Mouse (Mus musculus) heart, embryonic 12.5 days (tissue): Measurements from ENCODE around the gene Pold1. TPM values are rescaled to one million over a fixed set of nuclear protein-coding genes. Genes with fewer than 3 reads are reported as not detected.
A peak's percentile ranks its signal among the peaks of the same experiment; 100 is the strongest.

ENCODE experiments used
- ATAC-seq: fragments of 200-750 bp; cut with Nextera tagmentation; 2 replicates; pipeline ENCODE4 v1.8.0; 2017; ENCODE audit warnings: moderate TSS enrichment, moderate library complexity; ENCODE audit not compliant: insufficient number of reproducible peaks, low FRiP score
- H3K27ac ChIP-seq: fragments of 300-500 bp; sonication (generic); 2 replicates; pipeline ENCODE4 v1.5.1; 2016; ENCODE audit warnings: mild to moderate bottlenecking, moderate library complexity; ENCODE audit not compliant: poor library complexity, severe bottlenecking
- H3K27me3 ChIP-seq: fragments of 300-500 bp; sonication (generic); replicated peaks from 2 replicates; pipeline ENCODE4 v1.6.1; 2016; ENCODE audit warnings: mild to moderate bottlenecking, moderate library complexity
- H3K36me3 ChIP-seq: fragments of 300-500 bp; sonication (generic); 2 replicates; pipeline ENCODE4 v1.6.1; 2016; ENCODE audit warnings: mild to moderate bottlenecking, moderate library complexity
- H3K4me1 ChIP-seq: fragments of 300-500 bp; sonication (generic); replicated peaks from 2 replicates; pipeline ENCODE4 v1.6.1; 2016; ENCODE audit warnings: mild to moderate bottlenecking
- H3K4me2 ChIP-seq: fragments of 300-500 bp; sonication (generic); 2 replicates; pipeline ENCODE4 v1.6.1; 2016; ENCODE audit warnings: mild to moderate bottlenecking, moderate library complexity
- H3K4me3 ChIP-seq: fragments of 300-500 bp; sonication (generic); 2 replicates; pipeline ENCODE4 v1.5.1; 2016; ENCODE audit warnings: mild to moderate bottlenecking
- H3K9ac ChIP-seq: fragments of 300-500 bp; sonication (generic); 2 replicates; pipeline ENCODE4 v1.6.1; 2016; ENCODE audit warnings: mild to moderate bottlenecking, moderate library complexity
- H3K9me3 ChIP-seq: fragments of 300-500 bp; sonication (generic); replicated peaks from 2 replicates; pipeline ENCODE4 v1.6.1; 2016; ENCODE audit warnings: mild to moderate bottlenecking, moderate library complexity
- WGBS: fragments of 180-500 bp; shearing (Covaris S2); methylation state at CpG from one replicate; pipeline ENCODE4 v1.1.7; 2016; 5-methylcytosine and 5-hydroxymethylcytosine counted together
- polyA plus RNA-seq: library from polyadenylated mRNA; unstranded; fragments of >200 nt; fragmentation: Nextera tagmentation; extraction: Ambion mirVana; gene quantifications from 2 replicates; pipeline ENCODE4 v1.2.1, GENCODE M21; 2016

Pold1 gene
- 63.1 and 68.1 TPM in 2 replicates for polyA plus RNA-seq

- WGBS: under 1% methylated on average over 43 of the region's 43 CpGs
- peak; percentile 93 for ATAC-seq
- no peaks in the 10 kb centered on the region for H3K27me3 ChIP-seq
Measured at GRCm38 (mm10) chr7:44548497-44549087, at the start of gene Pold1. Gene Pold1 (minus strand): TSS chr7:44548849.

GRCm38 (mm10) chr7:44598336-44598735, 49.7 kb upstream of the Pold1 start:
- peaks cover 60% of the 10 kb centered on the region for H3K27me3 ChIP-seq
- no peak for ATAC-seq
- WGBS: 80% methylated on average over 12 of the region's 12 CpGs

More at GRCm38 (mm10) chr7:44548497-44549087, at the start of gene Pold1:
- peak within 1 kb of the TSS; percentile 50; the same call in 1 of the 2 replicates for H3K27ac ChIP-seq
- H3K9ac ChIP-seq: peak within 1 kb of the TSS; percentile 76
- peak within 1 kb of the TSS; percentile 78 for H3K4me2 ChIP-seq
- H3K9me3 ChIP-seq: no peaks in the 10 kb centered on the region; the same call in 1 of the 2 replicates
- peaks cover 23% of the 10 kb centered on the region for H3K4me1 ChIP-seq
- H3K4me3 ChIP-seq: peak within 1 kb of the TSS; percentile 65
- peaks cover 43% of the 10 kb centered on the region for H3K36me3 ChIP-seq

GRCm38 (mm10) chr7:44597666-44598065, 49.0 kb upstream of the Pold1 start:
- H3K4me2 ChIP-seq: no peak overlapping the region
- H3K9ac ChIP-seq: no peak overlapping the region
- no peaks in the 10 kb centered on the region for H3K36me3 ChIP-seq
- 82% methylated on average over 4 of the region's 4 CpGs for WGBS
- H3K4me1 ChIP-seq: peaks cover 6% of the 10 kb centered on the region; the same call in 1 of the 2 replicates
- H3K27me3 ChIP-seq: peaks cover 60% of the 10 kb centered on the region
- no peaks in the 10 kb centered on the region for H3K9me3 ChIP-seq
- no peak for ATAC-seq
- H3K4me3 ChIP-seq: no peak overlapping the region
- no peak overlapping the region for H3K27ac ChIP-seq

More at GRCm38 (mm10) chr7:44598336-44598735, 49.7 kb upstream of the Pold1 start:
- H3K27ac ChIP-seq: no peak overlapping the region
- no peaks in the 10 kb centered on the region for H3K36me3 ChIP-seq
- no peak overlapping the region for H3K4me2 ChIP-seq
- H3K9ac ChIP-seq: no peak overlapping the region
- no peak overlapping the region for H3K4me3 ChIP-seq
- H3K9me3 ChIP-seq: no peaks in the 10 kb centered on the region
- H3K4me1 ChIP-seq: peaks cover 6% of the 10 kb centered on the region; the same call in 1 of the 2 replicates

- no peak for ATAC-seq
- H3K9me3 ChIP-seq: no peaks in the 10 kb centered on the region
- H3K9ac ChIP-seq: no peak overlapping the region
- WGBS: 36% methylated on average over 5 of the region's 5 CpGs
- no peak overlapping the region for H3K27ac ChIP-seq
- peaks cover 6% of the 10 kb centered on the region; the same call in 1 of the 2 replicates for H3K4me1 ChIP-seq
- H3K4me2 ChIP-seq: no peak overlapping the region
- no peaks in the 10 kb centered on the region for H3K36me3 ChIP-seq
- no peak overlapping the region for H3K4me3 ChIP-seq
- H3K27me3 ChIP-seq: peaks cover 60% of the 10 kb centered on the region
Measured at GRCm38 (mm10) chr7:44596996-44597538, 48.4 kb upstream of the Pold1 start.

- Histone ChIP-seq H3K27me3 (peaks cover 60% of the 10 kb centered on the region), H3K36me3 (no peaks in the 10 kb centered on the region), H3K27ac (no peak overlapping the region), H3K9ac (no peak overlapping the region), H3K4me3 (no peak overlapping the region), H3K4me1 (peaks cover 12% of the 10 kb centered on the region), H3K4me2 (no peak overlapping the region), H3K9me3 (no peaks in the 10 kb centered on the region)
- 92% methylated on average over 6 of the region's 6 CpGs for WGBS
- no peak for ATAC-seq
Measured at GRCm38 (mm10) chr7:44596051-44596450, 47.4 kb upstream of the Pold1 start.

GRCm38 (mm10) chr7:44595131-44595561, 46.5 kb upstream of the Pold1 start:
- Histone ChIP-seq H3K4me2 (no peak overlapping the region), H3K4me1 (peaks cover 21% of the 10 kb centered on the region), H3K4me3 (no peak overlapping the region), H3K9ac (no peak overlapping the region), H3K27ac (no peak overlapping the region), H3K27me3 (peaks cover 60% of the 10 kb centered on the region), H3K36me3 (no peaks in the 10 kb centered on the region), H3K9me3 (no peaks in the 10 kb centered on the region)
- no peak for ATAC-seq
- 91% methylated on average over 20 of the region's 20 CpGs for WGBS

GRCm38 (mm10) chr7:44594291-44594690, 45.6 kb upstream of the Pold1 start:
- H3K9me3 ChIP-seq: no peaks in the 10 kb centered on the region
- H3K27ac ChIP-seq: no peak overlapping the region
- H3K4me3 ChIP-seq: no peak overlapping the region
- no peak for ATAC-seq
- no peak overlapping the region for H3K9ac ChIP-seq
- no peak overlapping the region for H3K4me2 ChIP-seq
- WGBS: 56% methylated on average over 6 of the region's 6 CpGs
- peaks cover 60% of the 10 kb centered on the region for H3K27me3 ChIP-seq
- H3K4me1 ChIP-seq: peaks cover 23% of the 10 kb centered on the region
- H3K36me3 ChIP-seq: no peaks in the 10 kb centered on the region

- H3K9ac ChIP-seq: no peak overlapping the region
- no peaks in the 10 kb centered on the region for H3K36me3 ChIP-seq
- H3K4me3 ChIP-seq: no peak overlapping the region
- H3K4me1 ChIP-seq: peaks cover 28% of the 10 kb centered on the region
- H3K27me3 ChIP-seq: peaks cover 61% of the 10 kb centered on the region
- peak; percentile 19; the same call in 1 of the 2 replicates for ATAC-seq
- no peaks in the 10 kb centered on the region for H3K9me3 ChIP-seq
- under 1% methylated on average over 22 of the region's 22 CpGs for WGBS
- 0 out of 2 replicates have a peak overlapping the region, but pooled peaks have one; percentile 22 for H3K4me2 ChIP-seq
- no peak overlapping the region for H3K27ac ChIP-seq
Measured at GRCm38 (mm10) chr7:44593775-44594174, 45.1 kb upstream of the Pold1 start.

GRCm38 (mm10) chr7:44593051-44593450, 44.4 kb upstream of the Pold1 start:
- Histone ChIP-seq H3K4me3 (no peak overlapping the region), H3K9ac (no peak overlapping the region), H3K36me3 (no peaks in the 10 kb centered on the region), H3K9me3 (no peaks in the 10 kb centered on the region), H3K27ac (no peak overlapping the region), H3K4me1 (peaks cover 33% of the 10 kb centered on the region), H3K4me2 (no peak overlapping the region), H3K27me3 (peaks cover 62% of the 10 kb centered on the region)
- ATAC-seq: no peak
- WGBS: 5% methylated on average over 15 of the region's 15 CpGs

- H3K4me1 ChIP-seq: peaks cover 33% of the 10 kb centered on the region
- H3K9me3 ChIP-seq: no peaks in the 10 kb centered on the region
- ATAC-seq: no peak
- WGBS: under 1% methylated on average over 60 of the region's 60 CpGs
- peak overlapping the region; percentile 91 for H3K4me2 ChIP-seq
- H3K27me3 ChIP-seq: peaks cover 77% of the 10 kb centered on the region
- peak overlapping the region; percentile 29; the same call in 1 of the 2 replicates for H3K9ac ChIP-seq
- no peaks in the 10 kb centered on the region for H3K36me3 ChIP-seq
- no peak overlapping the region for H3K27ac ChIP-seq
- peak overlapping the region; percentile 57 for H3K4me3 ChIP-seq
Measured at GRCm38 (mm10) chr7:44591348-44592116, 42.9 kb upstream of the Pold1 start.
